Mouse (Mus musculus) CH12.LX (cell line): Measurements from ENCODE around the gene Atp8b5.

Experiments used
- BHLHE40 ChIP-seq: IDR thresholded peaks from 2 replicates; pipeline ENCODE4 v1.6.1; 2011; ENCODE audit warnings: mild to moderate bottlenecking, low read depth, low read length, improper control_type of control experiment
- CTCF ChIP-seq, 2 experiments: IDR thresholded peaks in 1 of 2; conservative IDR thresholded peaks in 1 of 2; 2 replicates each; pipeline ENCODE4 v1.5.1; 2011 to 2012; ENCODE audit warnings: low read depth in 2 of 2, low read length in 2 of 2, improper control_type of control experiment in 1 of 2, inconsistent platforms in 1 of 2, mild to moderate bottlenecking in 1 of 2, moderate library complexity in 1 of 2
- ELF1 ChIP-seq: IDR thresholded peaks from 2 replicates; pipeline ENCODE4 v1.6.1; 2014; ENCODE audit warnings: low read depth, mild to moderate bottlenecking, inconsistent platforms, low read length, improper control_type of control experiment
- EP300 ChIP-seq: IDR thresholded peaks from 2 replicates; pipeline ENCODE4 v1.6.1; 2011; ENCODE audit warnings: low read length, improper control_type of control experiment
- GABPA ChIP-seq: IDR thresholded peaks from 2 replicates; pipeline ENCODE4 v1.6.1; 2012; ENCODE audit warnings: low read depth, low read length, improper control_type of control experiment, inconsistent platforms; ENCODE audit not compliant: insufficient replicate concordance
- JUND ChIP-seq: conservative IDR thresholded peaks from 2 replicates; pipeline ENCODE4 v1.6.1; 2011; ENCODE audit warnings: low read depth, low read length, improper control_type of control experiment
- MAFK ChIP-seq: IDR thresholded peaks from 2 replicates; pipeline ENCODE4 v1.6.1; 2011; ENCODE audit warnings: low read length, improper control_type of control experiment; ENCODE audit not compliant: insufficient replicate concordance
- MAX ChIP-seq: IDR thresholded peaks from 2 replicates; pipeline ENCODE4 v1.6.1; 2011; ENCODE audit warnings: low read length, improper control_type of control experiment
- MEF2A ChIP-seq: IDR thresholded peaks from 2 replicates; pipeline ENCODE4 v1.6.1; 2014; ENCODE audit warnings: low read depth, mild to moderate bottlenecking, inconsistent platforms, low read length, improper control_type of control experiment, borderline replicate concordance
- POLR2A ChIP-seq: IDR thresholded peaks from 2 replicates; pipeline ENCODE4 v1.6.1; 2011; ENCODE audit warnings: low read depth, mild to moderate bottlenecking, improper control_type of control experiment, low read length
- POLR2AphosphoS2 ChIP-seq: IDR thresholded peaks from 2 replicates; pipeline ENCODE4 v1.6.1; 2011; ENCODE audit warnings: low read depth, low read length, improper control_type of control experiment
- USF1 ChIP-seq: IDR thresholded peaks from 2 replicates; pipeline ENCODE4 v1.6.1; 2014; ENCODE audit warnings: low read depth, mild to moderate bottlenecking, inconsistent platforms, low read length, improper control_type of control experiment
- USF2 ChIP-seq: conservative IDR thresholded peaks from 2 replicates; pipeline ENCODE4 v1.6.1; 2011; ENCODE audit warnings: low read depth, low read length, improper control_type of control experiment

DNA sequence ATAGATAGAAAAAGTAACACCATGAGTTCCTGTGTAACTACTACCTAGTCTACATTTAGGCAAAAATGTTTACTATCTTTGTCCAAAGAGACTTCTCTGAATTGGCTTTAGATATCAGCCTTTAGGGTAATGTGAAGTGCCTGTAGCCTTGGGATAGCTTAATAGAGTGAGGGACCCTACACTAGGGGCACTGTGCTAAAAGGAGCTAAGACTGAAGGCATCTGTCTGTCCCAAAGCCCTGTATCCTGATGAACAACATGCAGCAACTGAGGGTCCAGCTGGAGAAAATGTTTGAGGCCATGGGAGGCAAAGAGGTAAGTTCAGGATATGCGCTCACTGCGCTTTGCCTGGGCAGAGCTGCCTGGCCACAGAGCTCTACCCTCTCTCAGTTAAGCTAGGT is 9.9 kb upstream of the Atp8b5 start:
- TF ChIP-seq CTCF (conservative IDR thresholded peaks at IDR 0.05 in 1 of 2, IDR thresholded peaks at IDR 0.05 in 1 of 2; ENCODE audit: low read depth in 2 of 2, low read length in 2 of 2) (no peak), GABPA (no peak), POLR2A (no peak), JUND (no peak), USF1 (no peak), USF2 (no peak), EP300 (no peak), BHLHE40 (no peak), POLR2AphosphoS2 (no peak), MAX (no peak), MEF2A (no peak), ELF1 (no peak), MAFK (no peak)
